Mouse (Mus musculus) kidney, postnatal 0 days (tissue): ENCODE measurements around the gene Timm10. TPM values are rescaled to one million over a fixed set of nuclear protein-coding genes. Genes with fewer than 3 reads are reported as not detected.
"Not testable (repeated sequence)": the region's sequence is repeated elsewhere in the genome, so short reads cannot be mapped to it uniquely, and the experiment has no call there.

Source experiments
- ATAC-seq: fragments of 200-750 bp; cut with Nextera tagmentation; replicated peaks from 2 replicates; pipeline ENCODE4 v1.8.0; 2017; ENCODE audit warnings: low read depth, moderate number of reproducible peaks, moderate TSS enrichment, moderate library complexity; ENCODE audit not compliant: low FRiP score
- DNase-seq: peaks from one replicate; pipeline ENCODE4 v3.0.0-alpha.2; 2016; ENCODE audit warnings: low spot score
- H3K27ac ChIP-seq: fragments of 300-500 bp; sonication (generic); 2 replicates; pipeline ENCODE4 v1.5.1; 2014; ENCODE audit warnings: mild to moderate bottlenecking
- H3K27me3 ChIP-seq: fragments of 300-500 bp; sonication (generic); 2 replicates; pipeline ENCODE4 v1.6.1; 2014; ENCODE audit warnings: low read length, mixed read lengths; ENCODE audit not compliant: insufficient read depth
- H3K36me3 ChIP-seq: fragments of 300-500 bp; sonication (generic); 2 replicates; pipeline ENCODE4 v1.6.1; 2014; ENCODE audit warnings: low read length, mixed read lengths; ENCODE audit not compliant: insufficient read depth
- H3K4me1 ChIP-seq: fragments of 300-500 bp; sonication (generic); replicated peaks from 2 replicates; pipeline ENCODE4 v1.6.1; 2014; ENCODE audit warnings: antibody characterized with exemption, low read length, mixed read lengths; ENCODE audit not compliant: insufficient read depth
- H3K4me2 ChIP-seq: fragments of 300-500 bp; sonication (generic); 2 replicates; pipeline ENCODE4 v1.6.1; 2014; ENCODE audit warnings: mild to moderate bottlenecking, low read length, moderate library complexity, mixed read lengths
- H3K4me3 ChIP-seq: fragments of 300-500 bp; sonication (generic); replicated peaks from 2 replicates; pipeline ENCODE4 v1.5.1; 2014; ENCODE audit warnings: low read depth, low read length
- H3K9ac ChIP-seq: fragments of 300-500 bp; sonication (generic); 2 replicates; pipeline ENCODE4 v1.6.1; 2014; ENCODE audit warnings: low read depth, low read length
- H3K9me3 ChIP-seq: fragments of 300-500 bp; sonication (generic); replicated peaks from 2 replicates; pipeline ENCODE4 v1.6.1; 2016; ENCODE audit warnings: low read length, inconsistent platforms, mixed read lengths
- CTCF ChIP-seq: IDR thresholded peaks from 2 replicates; pipeline ENCODE4 v1.5.1; 2016; ENCODE audit warnings: antibody characterized with exemption, low read depth, mild to moderate bottlenecking, moderate library complexity
- WGBS: fragments of 180-500 bp; shearing (Covaris S2); extraction: QIAGEN DNeasy Blood & Tissue Kit; methylation state at CpG from one replicate; pipeline ENCODE4 v1.1.7; 2014; 5-methylcytosine and 5-hydroxymethylcytosine counted together
- polyA plus RNA-seq: library from polyadenylated mRNA; unstranded; fragments of >200 nt; fragmentation: Nextera tagmentation; extraction: Ambion mirVana; gene quantifications from 2 replicates; pipeline ENCODE4 v1.2.1, GENCODE M21; 2015

The Timm10 gene
- polyA plus RNA-seq, 1 experiment from 2014 or later, result 71.1 TPM

DNA sequence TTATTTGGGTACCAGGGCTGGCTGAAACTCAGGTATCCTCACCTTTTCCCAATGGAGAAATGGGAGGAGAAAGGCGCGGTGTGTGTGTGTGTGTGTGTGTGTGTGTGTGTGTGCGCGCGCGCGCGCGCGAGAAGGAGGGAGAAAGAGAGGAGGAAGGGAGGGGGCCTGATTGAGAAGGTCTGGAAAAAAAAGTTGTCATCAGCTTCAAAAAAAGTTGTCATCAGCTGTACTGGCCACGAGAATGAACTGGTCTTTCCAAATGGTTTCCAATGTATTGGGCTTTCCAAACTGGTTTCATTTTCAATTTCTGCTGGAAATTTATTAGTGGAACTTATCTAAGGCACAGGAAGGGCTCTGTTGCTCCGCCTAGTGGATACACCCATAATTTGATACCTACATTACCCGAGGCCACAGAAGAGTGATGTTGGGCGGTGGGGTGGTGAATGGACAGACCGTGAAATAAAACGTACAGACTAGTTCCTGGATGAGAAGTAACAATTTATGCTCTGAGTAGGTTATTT lies 27.7 kb upstream of the Timm10 start:
- H3K4me2 ChIP-seq, result peak overlapping the region; percentile 97
- peak overlapping the region; percentile 70 for H3K27ac ChIP-seq
- peak; percentile 95 for DNase-seq
- WGBS, result under 1% methylated on average over 16 of the region's 16 CpGs
- peak; percentile 47 for ATAC-seq
- peak overlapping the region; percentile 60 for H3K9ac ChIP-seq
- H3K27me3 ChIP-seq, result no peaks in the 10 kb centered on the region
- peak overlapping the region; percentile 67 for H3K4me3 ChIP-seq
- peak; percentile 85 for TF ChIP-seq CTCF
- no peaks in the 10 kb centered on the region for H3K4me1 ChIP-seq
- H3K9me3 ChIP-seq, result no peaks in the 10 kb centered on the region
- H3K36me3 ChIP-seq, result no peaks in the 10 kb centered on the region

DNA sequence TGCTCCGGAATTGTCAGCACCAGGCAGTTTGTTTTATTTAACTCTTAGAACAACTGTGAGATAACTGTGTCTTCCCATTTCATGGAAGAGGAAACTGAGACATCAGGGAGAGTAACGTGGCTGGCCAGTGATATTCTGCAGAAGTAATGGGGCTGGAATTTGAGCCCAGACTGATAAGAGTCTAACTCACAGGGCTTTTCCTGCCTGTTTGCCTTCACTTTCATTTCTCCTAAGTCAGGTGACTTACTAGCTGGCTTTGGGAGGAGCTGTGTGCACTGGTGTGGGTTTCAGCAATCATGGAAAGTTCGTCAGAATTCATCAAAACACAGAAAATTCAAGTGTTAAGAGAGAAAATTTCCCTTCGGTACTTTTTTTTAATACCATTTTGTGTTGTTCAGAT lies 26.5 kb upstream of the Timm10 start:
- DNase-seq, result no peak
- H3K27ac ChIP-seq, result no peak overlapping the region
- no peak overlapping the region for H3K4me3 ChIP-seq
- ATAC-seq, result no peak
- WGBS, result 76% methylated on average over 4 of the region's 4 CpGs
- H3K36me3 ChIP-seq, result no peaks in the 10 kb centered on the region
- no peak overlapping the region for H3K4me2 ChIP-seq
- H3K27me3 ChIP-seq, result no peaks in the 10 kb centered on the region
- no peaks in the 10 kb centered on the region for H3K4me1 ChIP-seq
- TF ChIP-seq CTCF, result no peak
- no peak overlapping the region for H3K9ac ChIP-seq
- H3K9me3 ChIP-seq, result no peaks in the 10 kb centered on the region

DNA sequence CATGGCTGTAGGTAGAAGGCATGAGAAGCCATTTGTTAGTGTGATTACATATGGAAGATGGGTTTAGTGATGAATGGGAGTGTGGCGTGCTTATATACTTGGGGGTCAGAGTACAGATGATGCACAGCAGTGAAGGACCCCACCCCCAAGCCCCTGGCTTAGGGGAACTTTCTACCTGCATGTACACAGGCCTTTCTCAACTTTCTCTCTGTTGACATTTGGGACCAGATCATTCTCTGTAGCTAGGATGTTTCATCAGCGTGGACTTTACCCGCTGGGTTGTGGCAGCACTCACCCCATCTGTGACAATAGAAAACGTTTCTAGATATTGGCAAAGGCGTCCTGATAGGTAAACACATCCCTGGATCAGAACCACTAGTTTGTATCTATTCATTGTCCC lies 25.6 kb upstream of the Timm10 start:
- H3K4me1 ChIP-seq, H3K36me3 ChIP-seq, H3K4me3 ChIP-seq, H3K4me2 ChIP-seq, ATAC-seq, H3K27me3 ChIP-seq, H3K9me3 ChIP-seq, DNase-seq, H3K27ac ChIP-seq, H3K9ac ChIP-seq: not testable (repeated sequence)
- 80% methylated on average over 4 of the region's 5 CpGs for WGBS

DNA sequence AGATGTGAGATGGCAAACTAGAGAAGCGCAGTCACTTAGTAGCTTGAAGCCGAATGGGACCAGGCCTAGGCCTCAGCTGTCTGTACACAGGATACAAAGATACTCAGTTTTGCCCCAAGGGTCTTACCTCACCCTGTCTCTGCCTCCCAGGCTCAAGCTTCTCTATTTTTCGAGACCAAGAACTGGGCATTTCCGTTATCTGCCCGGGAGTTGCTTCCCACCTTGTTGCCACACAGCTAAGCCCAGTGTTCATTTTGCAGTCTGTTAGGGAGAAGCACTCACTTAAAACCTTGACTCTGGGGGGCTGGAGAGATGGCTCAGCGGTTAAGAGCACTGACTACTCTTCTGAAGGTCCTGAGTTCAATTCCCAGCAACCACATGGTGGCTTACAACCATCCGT lies 22.8 kb upstream of the Timm10 start:
- H3K4me2 ChIP-seq, result no peak overlapping the region
- no peak overlapping the region for H3K27ac ChIP-seq
- no peak overlapping the region for H3K9ac ChIP-seq
- no peaks in the 10 kb centered on the region for H3K9me3 ChIP-seq
- no peak overlapping the region for H3K4me3 ChIP-seq
- DNase-seq (no peak), ATAC-seq (no peak)
- H3K4me1 ChIP-seq, result no peaks in the 10 kb centered on the region
- WGBS, result 93% methylated on average over 7 of the region's 7 CpGs
- TF ChIP-seq CTCF, result no peak
- H3K27me3 ChIP-seq, result no peaks in the 10 kb centered on the region
- 0 out of 2 replicates have a peak, but pooled peaks cover under 1% of the 10 kb centered on the region for H3K36me3 ChIP-seq

DNA sequence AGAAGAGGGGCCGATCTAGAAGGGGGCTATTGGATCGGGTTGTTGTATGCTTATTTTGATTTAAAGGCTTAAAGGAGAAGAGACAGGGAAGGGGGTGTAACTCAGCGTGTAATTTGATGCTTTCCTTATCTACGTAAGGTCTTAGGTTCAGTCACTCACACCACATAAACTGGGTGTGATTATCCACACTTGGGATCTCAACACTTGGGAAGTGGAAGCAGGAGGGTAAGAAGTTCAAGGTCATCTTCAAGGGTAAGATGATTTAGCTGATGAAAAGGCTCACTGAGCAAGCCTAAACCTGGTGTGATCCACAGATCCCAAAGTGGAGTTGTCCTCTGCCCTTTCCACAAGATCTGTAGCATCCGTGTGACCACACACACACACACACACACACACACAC lies 20.3 kb upstream of the Timm10 start:
- Histone ChIP-seq H3K4me2 (no peak overlapping the region), H3K4me3 (no peak overlapping the region), H3K4me1 (no peaks in the 10 kb centered on the region), H3K9ac (no peak overlapping the region), H3K27me3 (no peaks in the 10 kb centered on the region), H3K9me3 (no peaks in the 10 kb centered on the region), H3K36me3 (0 out of 2 replicates have a peak, but pooled peaks cover 4% of the 10 kb centered on the region), H3K27ac (no peak overlapping the region)
- no peak for TF ChIP-seq CTCF
- DNase-seq (no peak), ATAC-seq (no peak)
- WGBS, result 53% methylated on average over 5 of the region's 5 CpGs

DNA sequence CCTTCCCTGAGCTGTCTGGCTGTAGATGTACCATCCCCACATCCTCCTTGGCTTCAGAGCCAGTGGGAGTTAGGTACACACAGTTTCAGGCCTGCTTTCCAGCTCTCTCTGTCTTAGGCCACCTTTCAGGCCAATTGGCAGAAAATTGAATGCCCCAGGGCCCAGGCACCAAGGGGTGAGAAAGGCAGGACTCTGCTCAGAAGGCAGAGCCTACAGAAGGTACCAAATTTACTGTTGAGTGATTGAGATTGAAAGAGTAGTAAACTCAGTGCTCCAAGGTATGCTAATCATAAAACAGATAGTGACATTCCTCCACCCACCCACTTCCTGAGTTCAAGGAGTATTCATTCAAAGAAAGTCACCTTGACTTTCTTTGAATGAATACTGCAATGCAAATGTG lies 17.5 kb upstream of the Timm10 start:
- no peak for DNase-seq
- no peak overlapping the region for H3K4me3 ChIP-seq
- ATAC-seq, result no peak
- no peaks in the 10 kb centered on the region for H3K9me3 ChIP-seq
- no peaks in the 10 kb centered on the region for H3K4me1 ChIP-seq
- no peak overlapping the region for H3K9ac ChIP-seq
- no peaks in the 10 kb centered on the region for H3K27me3 ChIP-seq
- TF ChIP-seq CTCF, result no peak
- no peak overlapping the region for H3K27ac ChIP-seq
- H3K36me3 ChIP-seq, result 0 out of 2 replicates have a peak, but pooled peaks cover 4% of the 10 kb centered on the region
- H3K4me2 ChIP-seq, result no peak overlapping the region

DNA sequence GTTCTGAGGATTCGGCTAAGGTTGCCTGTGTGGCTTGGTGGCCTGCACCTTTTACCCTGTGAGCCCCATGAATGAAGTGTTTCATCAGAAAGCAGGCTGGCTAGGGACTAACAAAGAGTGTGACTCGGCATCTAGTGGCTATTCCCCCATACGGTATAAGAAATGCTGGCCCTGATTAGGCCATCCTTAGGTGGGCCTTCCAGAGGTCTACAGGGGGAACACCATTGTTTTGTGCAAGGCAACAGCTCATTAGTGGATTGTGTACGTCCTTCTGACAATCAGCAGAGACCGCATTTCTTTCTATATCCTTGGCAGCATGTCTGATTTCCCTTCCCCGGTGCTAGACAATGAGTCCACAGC lies 16.3 kb upstream of the Timm10 start:
- Histone ChIP-seq H3K27me3 (no peaks in the 10 kb centered on the region), H3K4me2 (no peak overlapping the region), H3K9ac (no peak overlapping the region), H3K36me3 (0 out of 2 replicates have a peak, but pooled peaks cover 4% of the 10 kb centered on the region), H3K4me1 (no peaks in the 10 kb centered on the region), H3K9me3 (no peaks in the 10 kb centered on the region), H3K27ac (no peak overlapping the region), H3K4me3 (no peak overlapping the region)
- DNase-seq, result no peak
- WGBS, result 77% methylated on average over 6 of the region's 6 CpGs
- TF ChIP-seq CTCF, result no peak
- peak; percentile 11; the same call in 1 of the 2 replicates for ATAC-seq
